Mouse (Mus musculus) forebrain, embryonic 16.5 days (tissue): ENCODE data around the gene Tor2a. TPM values are rescaled to one million over a fixed set of nuclear protein-coding genes. Genes with fewer than 3 reads are reported as not detected.

Experiments used
- ATAC-seq: fragments of 200-750 bp; cut with Nextera tagmentation; 2 replicates; pipeline ENCODE4 v1.8.0; 2017; ENCODE audit warnings: mild to moderate bottlenecking, moderate library complexity
- H3K27ac ChIP-seq: fragments of 300-500 bp; sonication (generic); 2 replicates; pipeline ENCODE4 v1.5.1; 2014; ENCODE audit warnings: low read length, control low read depth
- H3K27me3 ChIP-seq: fragments of 300-500 bp; sonication (generic); replicated peaks from 2 replicates; pipeline ENCODE4 v1.6.1; 2014; ENCODE audit warnings: low read length; ENCODE audit not compliant: control insufficient read depth, insufficient read depth
- H3K36me3 ChIP-seq: fragments of 300-500 bp; sonication (generic); 2 replicates; pipeline ENCODE4 v1.6.1; 2014; ENCODE audit not compliant: control insufficient read depth, insufficient read depth
- H3K4me1 ChIP-seq: fragments of 300-500 bp; sonication (generic); replicated peaks from 2 replicates; pipeline ENCODE4 v1.6.1; 2014; ENCODE audit warnings: low read length; ENCODE audit not compliant: control insufficient read depth, insufficient read depth
- H3K4me2 ChIP-seq: fragments of 300-500 bp; sonication (generic); 2 replicates; pipeline ENCODE4 v1.6.1; 2014; ENCODE audit warnings: mild to moderate bottlenecking, low read length, control low read depth
- H3K4me3 ChIP-seq: fragments of 300-500 bp; sonication (generic); replicated peaks from 2 replicates; pipeline ENCODE4 v1.5.1; 2014; ENCODE audit warnings: mild to moderate bottlenecking, low read length, control low read depth
- H3K9ac ChIP-seq: fragments of 300-500 bp; sonication (generic); replicated peaks from 2 replicates; pipeline ENCODE4 v1.6.1; 2014; ENCODE audit warnings: low read depth, low read length, control low read depth
- H3K9me3 ChIP-seq: fragments of 300-500 bp; sonication (generic); 2 replicates; pipeline ENCODE4 v1.6.1; 2016; ENCODE audit warnings: low read length; ENCODE audit not compliant: control insufficient read depth
- WGBS: fragments of 180-500 bp; shearing (Covaris S2); extraction: QIAGEN DNeasy Blood & Tissue Kit; methylation state at CpG from one replicate; pipeline ENCODE4 v1.1.7; 2014; 5-methylcytosine and 5-hydroxymethylcytosine counted together
- polyA plus RNA-seq: library from polyadenylated mRNA; unstranded; fragments of >200 nt; fragmentation: Nextera tagmentation; extraction: Ambion mirVana; gene quantifications from 2 replicates; pipeline ENCODE4 v1.2.1, GENCODE M21; 2015

Gene Tor2a
- polyA plus RNA-seq, 1 experiment from 2014 or later: 65.4 TPM

GRCm38 (mm10) chr2:32779714-32780113 is 22.7 kb downstream of the Tor2a start:
- H3K4me1 ChIP-seq: peaks cover 13% of the 10 kb centered on the region
- H3K9ac ChIP-seq: no peak overlapping the region
- H3K27me3 ChIP-seq: no peaks in the 10 kb centered on the region
- H3K4me2 ChIP-seq: no peak overlapping the region
- H3K9me3 ChIP-seq: no peaks in the 10 kb centered on the region
- ATAC-seq: no peak
- H3K36me3 ChIP-seq: no peaks in the 10 kb centered on the region
- H3K4me3 ChIP-seq: no peak overlapping the region
- 90% methylated on average over 6 of the region's 6 CpGs for WGBS
- H3K27ac ChIP-seq: no peak overlapping the region

DNA sequence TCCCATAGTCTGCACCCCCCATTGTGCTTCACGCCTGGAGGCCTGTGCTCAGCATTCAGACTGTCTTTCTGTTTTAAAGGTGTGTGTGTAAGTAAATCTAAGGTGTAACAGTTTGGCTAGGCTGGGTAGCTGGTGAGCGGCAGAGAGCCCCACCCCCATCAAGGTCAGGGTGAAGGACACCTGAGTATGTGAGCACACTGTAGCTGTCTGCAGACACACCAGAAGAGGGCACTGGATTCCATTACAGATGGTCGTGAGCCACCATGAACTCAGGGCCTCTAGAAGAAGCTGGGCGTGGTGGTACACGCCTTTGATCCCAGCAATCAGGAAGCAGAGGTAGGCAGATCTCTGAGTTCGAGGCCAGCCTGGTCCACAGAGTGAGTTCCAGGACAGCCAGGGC is 24.7 kb downstream of the Tor2a start:
- WGBS: 82% methylated on average over 6 of the region's 6 CpGs
- ATAC-seq: no peak
- Histone ChIP-seq H3K9me3 (no peaks in the 10 kb centered on the region), H3K36me3 (no peaks in the 10 kb centered on the region), H3K4me1 (no peaks in the 10 kb centered on the region), H3K27me3 (no peaks in the 10 kb centered on the region), H3K4me2 (no peak overlapping the region), H3K4me3 (no peak overlapping the region), H3K27ac (no peak overlapping the region), H3K9ac (no peak overlapping the region)

GRCm38 (mm10) chr2:32784048-32784681 is 27.1 kb downstream of the Tor2a start, which contains the start of gene Cfap157:
Gene Cfap157, minus strand, starts transcription at chr2:32784428.
- H3K9ac ChIP-seq: no peak within 1 kb of the TSS
- H3K4me3 ChIP-seq: no peak within 1 kb of the TSS
- H3K4me1 ChIP-seq: no peaks in the 10 kb centered on the region
- no peaks in the 10 kb centered on the region for H3K27me3 ChIP-seq
- WGBS: 71% methylated on average over 4 of the region's 4 CpGs
- no peaks in the 10 kb centered on the region; the same call in 1 of the 2 replicates for H3K36me3 ChIP-seq
- 0 out of 2 replicates have a peak within 1 kb of the TSS, but pooled peaks have one; percentile 7 for H3K4me2 ChIP-seq
- no peaks in the 10 kb centered on the region for H3K9me3 ChIP-seq
- H3K27ac ChIP-seq: no peak within 1 kb of the TSS
- ATAC-seq: no peak

DNA sequence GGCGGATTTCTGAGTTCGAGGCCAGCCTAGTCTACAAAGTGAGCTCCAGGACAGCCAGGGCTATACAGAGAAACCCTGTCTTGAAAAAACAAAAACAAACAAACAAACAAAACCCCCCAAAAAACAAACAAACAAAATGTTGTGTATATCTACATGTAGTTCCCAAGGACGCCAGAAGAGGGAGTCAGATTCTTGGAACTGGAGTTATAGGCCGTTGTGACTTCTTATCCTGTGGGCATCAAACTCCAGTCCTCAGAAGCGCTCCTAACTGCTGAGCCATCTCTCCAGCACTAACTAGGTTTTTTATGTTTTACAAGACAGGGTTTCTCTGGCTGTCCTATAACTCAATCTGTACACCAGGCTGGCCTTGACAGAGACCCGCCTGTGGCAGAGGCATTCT is 30.1 kb downstream of the Tor2a start:
- WGBS: 72% methylated on average over 6 of the region's 6 CpGs
- H3K36me3 ChIP-seq: peaks cover 2% of the 10 kb centered on the region; the same call in 1 of the 2 replicates
- H3K4me1 ChIP-seq: no peaks in the 10 kb centered on the region
- H3K9me3 ChIP-seq: no peaks in the 10 kb centered on the region
- no peak overlapping the region for H3K9ac ChIP-seq
- H3K4me3 ChIP-seq: no peak overlapping the region
- no peak overlapping the region for H3K4me2 ChIP-seq
- ATAC-seq: no peak
- H3K27me3 ChIP-seq: no peaks in the 10 kb centered on the region
- H3K27ac ChIP-seq: no peak overlapping the region

- no peak for ATAC-seq
- Histone ChIP-seq H3K36me3 (peaks cover 2% of the 10 kb centered on the region; the same call in 1 of the 2 replicates), H3K9ac (no peak overlapping the region), H3K9me3 (no peaks in the 10 kb centered on the region), H3K4me2 (no peak overlapping the region), H3K27ac (no peak overlapping the region), H3K4me3 (no peak overlapping the region), H3K27me3 (no peaks in the 10 kb centered on the region), H3K4me1 (no peaks in the 10 kb centered on the region)
- WGBS: 79% methylated on average over 2 of the region's 2 CpGs
Measured at GRCm38 (mm10) chr2:32788581-32788980, 31.5 kb downstream of the Tor2a start.

GRCm38 (mm10) chr2:32791297-32791696 is 34.3 kb downstream of the Tor2a start:
- H3K4me3 ChIP-seq: no peak overlapping the region
- H3K4me2 ChIP-seq: no peak overlapping the region
- H3K9ac ChIP-seq: no peak overlapping the region
- H3K9me3 ChIP-seq: no peaks in the 10 kb centered on the region
- H3K27me3 ChIP-seq: no peaks in the 10 kb centered on the region
- peaks cover 6% of the 10 kb centered on the region; the same call in 1 of the 2 replicates for H3K36me3 ChIP-seq
- 63% methylated on average over 6 of the region's 6 CpGs for WGBS
- H3K4me1 ChIP-seq: no peaks in the 10 kb centered on the region
- no peak for ATAC-seq
- no peak overlapping the region for H3K27ac ChIP-seq

GRCm38 (mm10) chr2:32795748-32796418 is 38.8 kb downstream of the Tor2a start:
- Histone ChIP-seq H3K9ac (no peak overlapping the region), H3K4me3 (no peak overlapping the region), H3K36me3 (peaks cover 24% of the 10 kb centered on the region), H3K27ac (no peak overlapping the region), H3K9me3 (no peaks in the 10 kb centered on the region), H3K4me1 (no peaks in the 10 kb centered on the region), H3K4me2 (no peak overlapping the region), H3K27me3 (no peaks in the 10 kb centered on the region)
- ATAC-seq: no peak
- WGBS: 83% methylated on average over 13 of the region's 13 CpGs

GRCm38 (mm10) chr2:32798251-32798962 is 41.4 kb downstream of the Tor2a start:
- 82% methylated on average over 10 of the region's 10 CpGs for WGBS
- Histone ChIP-seq H3K36me3 (peaks cover 29% of the 10 kb centered on the region), H3K4me1 (no peaks in the 10 kb centered on the region), H3K27ac (no peak overlapping the region), H3K9me3 (no peaks in the 10 kb centered on the region), H3K4me2 (no peak overlapping the region), H3K27me3 (no peaks in the 10 kb centered on the region), H3K9ac (no peak overlapping the region), H3K4me3 (no peak overlapping the region)
- ATAC-seq: no peak

DNA sequence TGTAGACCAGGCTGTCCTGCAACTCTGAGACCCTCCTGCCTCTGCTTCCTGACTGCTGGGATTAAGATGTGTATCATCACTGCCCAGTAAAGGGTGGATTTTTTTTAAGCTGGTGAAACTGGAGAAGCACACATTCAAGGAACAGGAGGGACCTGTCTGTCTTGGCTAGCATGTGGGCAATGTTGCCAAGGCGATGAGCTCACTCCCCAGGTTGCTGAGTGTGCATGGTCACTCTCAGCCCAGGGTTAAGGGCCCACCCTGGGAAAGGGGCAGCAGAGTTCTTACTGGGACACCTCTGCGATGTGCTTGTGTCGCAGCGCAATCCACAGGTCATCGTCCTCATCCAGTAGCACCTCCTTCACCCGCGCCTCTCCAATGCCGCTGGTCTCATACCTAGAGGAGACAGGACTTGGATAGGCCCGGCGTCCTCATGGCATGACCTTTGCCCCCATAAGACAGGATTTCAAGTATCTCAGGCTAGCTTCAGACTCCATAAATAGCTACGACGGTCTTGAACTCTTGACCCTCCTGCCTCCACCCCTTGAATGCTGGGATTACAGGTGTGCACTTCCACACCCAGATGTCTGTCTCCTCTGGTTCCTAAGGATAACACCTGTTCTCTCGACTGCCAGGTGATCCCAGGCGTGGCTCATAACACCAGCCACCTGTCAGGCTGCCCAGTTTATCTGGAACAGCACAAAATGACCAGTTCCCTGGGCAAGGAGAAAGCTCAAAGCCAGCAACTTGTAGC is 52.0 kb downstream of the Tor2a start:
- no peaks in the 10 kb centered on the region for H3K9me3 ChIP-seq
- H3K27me3 ChIP-seq: no peaks in the 10 kb centered on the region
- H3K4me2 ChIP-seq: no peak overlapping the region
- H3K27ac ChIP-seq: no peak overlapping the region
- 96% methylated on average over 14 of the region's 14 CpGs for WGBS
- H3K4me3 ChIP-seq: no peak overlapping the region
- no peak overlapping the region for H3K9ac ChIP-seq
- ATAC-seq: no peak
- peaks cover 22% of the 10 kb centered on the region for H3K36me3 ChIP-seq
- no peaks in the 10 kb centered on the region for H3K4me1 ChIP-seq
